Mouse (Mus musculus) heart, postnatal 4 days (tissue): ENCODE results near the gene Slc35a3. TPM values are rescaled to one million over a fixed set of nuclear protein-coding genes. Genes with fewer than 3 reads are reported as not detected.
A peak's percentile ranks its signal among the peaks of the same experiment; 100 is the strongest.
"Not testable (repeated sequence)": the region's sequence is repeated elsewhere in the genome, so short reads cannot be mapped to it uniquely, and the experiment has no call there.

ENCODE experiments used
- DNase-seq: peaks from one replicate; pipeline ENCODE4 v3.0.0; 2021
- total RNA-seq, 2 experiments: library from RNA; stranded (reverse); gene quantifications; 2 replicates each; pipeline ENCODE4 v1.2.3; 2021

Slc35a3 gene
- 10 to 100 TPM; 23.7 to 25.8 TPM for total RNA-seq

- no peak for DNase-seq
Observed at GRCm38 (mm10) chr3:116712436-116712881, at the start of gene Slc35a3. Gene Slc35a3, minus strand, starts transcription at chr3:116712831.

GRCm38 (mm10) chr3:116752818-116753217, 40.2 kb upstream of the Slc35a3 start:
- no peak for DNase-seq

GRCm38 (mm10) chr3:116751191-116751860, 38.7 kb upstream of the Slc35a3 start:
- peak; percentile 68 for DNase-seq

GRCm38 (mm10) chr3:116748391-116749170, 36.0 kb upstream of the Slc35a3 start:
- peak; percentile 71 for DNase-seq

GRCm38 (mm10) chr3:116747648-116748047, 35.0 kb upstream of the Slc35a3 start:
- DNase-seq: not testable (repeated sequence)

GRCm38 (mm10) chr3:116740963-116741362, 28.3 kb upstream of the Slc35a3 start:
- DNase-seq: no peak

GRCm38 (mm10) chr3:116740106-116740505, 27.5 kb upstream of the Slc35a3 start:
- no peak for DNase-seq

- no peak for DNase-seq
Observed at GRCm38 (mm10) chr3:116737326-116737731, 24.7 kb upstream of the Slc35a3 start.

GRCm38 (mm10) chr3:116729483-116730174, 17.0 kb upstream of the Slc35a3 start:
- DNase-seq: no peak

GRCm38 (mm10) chr3:116726807-116727206, 14.2 kb upstream of the Slc35a3 start:
- peak; percentile 29 for DNase-seq

- DNase-seq: no peak
Observed at GRCm38 (mm10) chr3:116723496-116724481, 11.2 kb upstream of the Slc35a3 start.

- DNase-seq: no peak
Observed at GRCm38 (mm10) chr3:116722980-116723379, 10.3 kb upstream of the Slc35a3 start.

- no peak for DNase-seq
Observed at GRCm38 (mm10) chr3:116718951-116719350, 6.3 kb upstream of the Slc35a3 start.

- DNase-seq: no peak
Observed at GRCm38 (mm10) chr3:116713031-116713430, 400 bp upstream of the Slc35a3 start.

GRCm38 (mm10) chr3:116711624-116712435, 801 bp downstream of the Slc35a3 start:
- DNase-seq: peak; percentile 90

- DNase-seq: no peak
Observed at GRCm38 (mm10) chr3:116710941-116711340, 1.7 kb downstream of the Slc35a3 start.

GRCm38 (mm10) chr3:116705637-116706204, 6.9 kb downstream of the Slc35a3 start:
- no peak for DNase-seq

GRCm38 (mm10) chr3:116703835-116704234, 8.8 kb downstream of the Slc35a3 start:
- no peak for DNase-seq

- no peak for DNase-seq
Observed at GRCm38 (mm10) chr3:116702647-116703272, 9.9 kb downstream of the Slc35a3 start.

GRCm38 (mm10) chr3:116701601-116702000, 11.0 kb downstream of the Slc35a3 start:
- no peak for DNase-seq
